Mouse (Mus musculus) urinary bladder, postnatal 36 days (tissue): ENCODE measurements around the gene Tank.
A peak's percentile ranks its signal among the peaks of the same experiment; 100 is the strongest.

Experiments used
- DNase-seq, 2 experiments: peaks; one replicate each; pipeline ENCODE4 v3.0.0; 2022; ENCODE audit warnings: low spot score in 2 of 2, mixed read lengths in 1 of 2

The Tank gene

DNA sequence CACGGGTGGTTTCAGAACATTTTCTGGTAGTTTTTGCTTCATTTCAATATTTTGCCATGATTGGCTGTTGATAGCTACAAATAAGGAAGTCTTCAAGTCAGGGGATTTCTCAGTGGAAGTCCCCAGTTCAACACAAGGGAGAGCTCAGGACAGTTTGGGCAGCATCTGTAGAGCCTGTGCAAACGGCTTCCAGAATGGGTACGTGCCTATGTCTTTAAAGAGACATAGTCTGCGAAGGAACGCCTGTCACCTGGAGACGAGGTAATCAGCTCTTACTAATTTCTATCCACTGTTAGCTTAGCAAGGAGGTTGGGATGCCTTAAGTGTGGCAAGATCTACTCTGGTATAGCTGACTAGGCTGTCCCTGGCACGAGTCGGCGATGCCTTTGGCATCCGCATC, at the start of gene Tank:
TSS of gene Tank (plus strand) at position 153 of the 400 bp plus-strand sequence.
- DNase-seq = no peak

DNA sequence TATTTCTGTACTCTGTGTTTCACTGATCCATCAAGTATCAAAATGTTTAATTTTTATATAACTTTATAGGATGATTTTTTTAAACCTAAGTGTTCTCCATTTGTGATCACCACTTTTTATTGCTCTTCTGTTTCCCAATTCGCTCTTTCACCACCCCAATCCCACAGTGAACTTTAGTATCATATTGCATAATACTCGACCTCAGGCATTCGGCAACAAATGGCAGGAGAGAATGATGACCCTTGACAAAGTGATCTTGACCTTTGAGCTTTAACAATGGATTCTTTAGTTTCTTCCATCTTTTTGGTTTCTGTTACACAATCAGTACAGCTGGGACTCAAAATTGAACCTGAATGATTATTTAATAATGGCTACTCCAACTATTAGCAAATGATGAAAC, 46.1 kb upstream of the Tank start:
- peak in 1 of 2 experiments; percentile 3 for DNase-seq

DNA sequence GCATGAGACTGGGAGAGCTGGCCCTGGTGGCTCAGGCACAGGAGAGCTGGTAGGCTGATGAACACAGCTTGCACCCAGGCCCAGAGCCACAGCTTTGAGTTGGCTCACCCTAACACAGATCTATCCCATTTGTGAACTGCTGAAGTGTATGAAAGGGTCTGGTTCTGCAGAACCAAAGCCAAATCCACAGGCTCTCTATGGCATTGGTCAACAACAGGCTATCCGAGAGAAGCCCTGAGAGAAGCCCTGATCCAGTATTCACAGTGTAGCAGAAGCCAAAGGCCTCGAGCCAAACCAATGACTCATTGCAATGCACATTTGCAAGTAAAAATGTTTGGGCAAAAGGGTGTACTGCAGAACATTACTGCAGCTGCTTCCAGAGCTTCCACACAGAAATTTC, 45.3 kb upstream of the Tank start:
- peak; percentile 39 to 79 for DNase-seq

DNA sequence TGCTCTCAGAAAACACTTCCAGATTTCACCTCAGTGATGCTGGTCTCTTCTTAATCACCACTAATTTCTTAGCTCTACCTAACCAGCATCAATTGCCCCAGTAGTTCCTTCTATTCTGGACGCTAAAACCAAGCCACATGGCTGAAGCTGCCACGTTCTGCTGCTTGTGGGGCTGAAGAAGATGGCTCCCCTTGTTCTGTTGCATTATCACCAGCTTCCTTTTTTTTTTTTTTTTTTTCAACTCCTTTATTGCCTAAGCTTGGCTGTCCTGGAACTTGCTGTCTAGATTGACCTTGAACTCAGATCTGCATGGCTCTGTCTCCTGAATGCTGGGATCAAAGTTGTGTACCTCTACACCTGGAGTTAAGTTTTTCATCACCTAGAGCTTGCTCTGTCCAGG, 41.5 kb upstream of the Tank start:
- no peak for DNase-seq

DNA sequence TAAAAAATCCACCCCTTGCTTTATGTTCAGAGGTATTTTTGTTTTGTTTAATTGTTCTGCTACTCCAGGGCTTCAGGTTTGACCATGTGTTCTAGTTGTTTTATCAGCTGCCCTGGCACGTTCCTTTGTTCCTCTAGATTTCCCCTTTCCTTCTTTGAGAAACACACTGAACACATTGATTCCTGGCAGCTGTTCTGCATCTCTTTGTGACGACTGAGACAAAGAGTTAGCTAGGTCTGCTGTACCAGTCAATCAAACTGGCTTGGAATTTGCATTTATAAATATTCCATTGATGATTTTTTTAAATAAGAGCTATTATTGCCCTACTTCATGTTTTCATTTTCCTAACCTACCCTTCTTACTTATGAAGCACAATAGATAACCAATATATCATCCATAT, 39.0 kb upstream of the Tank start:
- DNase-seq = no peak

DNA sequence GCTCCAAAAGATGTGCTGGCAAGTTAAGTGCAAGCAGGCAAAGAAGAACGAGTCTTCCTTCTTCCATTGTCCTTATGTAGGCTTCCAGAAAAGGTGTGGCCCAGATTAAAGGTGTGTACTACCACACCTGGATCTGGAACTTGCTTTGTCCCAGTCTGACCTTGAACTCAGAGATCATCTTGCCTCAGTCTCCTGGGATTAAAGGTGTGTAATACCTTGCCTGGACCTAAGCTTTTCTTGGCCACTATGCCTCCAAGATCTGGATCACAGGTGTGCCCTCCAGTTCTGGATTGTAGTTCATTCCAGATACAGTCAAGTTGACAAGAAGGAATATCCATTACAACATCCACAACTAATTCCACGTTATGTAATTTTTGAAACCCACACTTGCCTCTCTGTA, 36.0 kb upstream of the Tank start:
- no peak for DNase-seq

DNA sequence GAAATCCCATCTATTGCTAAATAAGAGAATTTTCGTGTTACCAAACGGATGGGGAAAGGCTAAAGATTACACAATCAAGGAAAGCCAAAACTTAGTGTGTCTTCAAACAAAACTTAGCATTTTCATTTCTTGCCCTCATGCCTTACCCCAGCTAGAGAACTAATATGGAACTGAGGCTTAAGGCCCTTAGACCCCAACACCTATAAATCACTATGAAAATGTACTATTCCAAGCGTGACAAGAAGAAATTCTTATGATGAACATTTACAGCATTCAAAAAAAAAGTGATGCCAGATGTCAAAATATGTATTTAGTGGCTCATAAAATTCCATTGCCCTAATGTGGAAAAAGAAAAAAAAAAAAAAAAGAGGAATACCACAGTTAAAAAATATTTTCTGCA, 32.7 kb upstream of the Tank start:
- no peak for DNase-seq

DNA sequence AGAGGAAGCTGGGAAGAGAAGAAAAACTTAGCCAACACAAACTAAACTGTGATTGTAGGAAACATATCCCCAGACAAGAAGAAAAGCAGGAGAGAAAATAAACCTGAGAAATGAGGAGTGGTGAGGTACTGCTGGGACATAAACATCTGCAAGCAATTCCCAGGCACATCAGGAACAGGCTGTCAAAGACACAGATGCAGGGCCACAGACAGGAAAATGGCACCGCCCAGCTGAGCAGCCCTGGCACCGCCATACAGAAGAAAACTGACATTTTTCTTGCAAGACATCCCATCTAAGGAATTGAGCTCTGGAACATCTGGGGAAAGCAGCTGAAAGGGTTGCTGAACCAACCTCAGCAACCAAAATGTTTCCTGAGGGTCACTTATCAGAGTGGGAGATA, 30.4 kb upstream of the Tank start:
- no peak for DNase-seq

DNA sequence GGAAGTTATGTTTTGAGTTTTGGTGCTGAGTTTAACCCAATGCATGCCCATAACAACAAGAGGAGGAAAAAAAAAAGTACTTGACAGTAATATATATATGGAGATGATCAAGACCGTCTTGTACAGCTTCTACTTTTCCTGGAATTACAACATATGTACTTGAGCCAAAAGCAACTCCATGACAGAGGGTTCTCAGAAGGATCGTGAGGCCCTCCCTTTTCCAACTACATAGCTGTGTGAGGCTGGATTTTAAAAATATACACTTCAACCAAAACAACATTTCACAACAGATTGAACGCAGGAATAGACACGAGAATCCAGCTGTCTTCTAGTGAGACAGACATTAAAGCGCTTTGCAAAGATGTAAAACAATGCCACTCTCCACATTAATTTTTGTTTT, 26.7 kb upstream of the Tank start:
- no peak for DNase-seq

DNA sequence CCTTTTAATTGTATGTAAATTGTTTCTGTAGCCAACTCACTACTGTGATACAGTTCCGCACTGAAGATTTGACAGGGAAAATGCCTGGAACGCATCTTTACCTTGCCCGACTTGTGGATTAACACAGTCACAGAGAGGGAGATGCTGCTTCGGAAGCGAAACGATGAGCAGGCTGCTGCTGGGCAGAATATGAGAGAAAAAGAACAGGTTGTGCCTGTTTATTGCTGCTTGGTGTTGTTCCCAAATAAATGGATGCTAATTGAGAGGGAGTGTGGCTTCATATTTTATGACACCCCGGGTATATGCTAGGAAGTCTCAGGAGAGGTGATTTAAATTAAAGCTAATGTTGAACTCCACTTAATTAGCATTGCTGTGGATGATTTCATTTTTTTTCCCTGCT, 23.0 kb upstream of the Tank start:
- no peak for DNase-seq

DNA sequence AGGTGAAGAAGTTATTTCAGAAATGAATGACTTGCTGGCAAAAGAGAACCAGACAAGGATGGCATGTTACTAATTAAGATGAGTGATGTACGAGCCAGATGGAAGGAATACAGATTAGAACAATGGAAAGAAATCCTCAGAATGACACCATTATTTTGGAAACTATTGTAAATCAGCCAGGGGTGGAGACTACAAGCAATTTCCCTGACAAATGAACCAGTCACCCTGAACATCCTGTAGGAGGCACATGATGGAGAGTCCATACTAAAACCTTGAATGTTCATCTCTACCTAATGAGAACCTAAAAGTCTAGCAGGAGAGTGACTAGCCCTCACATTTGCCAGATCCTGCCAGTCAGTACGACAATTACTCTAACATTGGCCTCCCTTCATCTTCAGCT, 22.6 kb upstream of the Tank start:
- DNase-seq = no peak

DNA sequence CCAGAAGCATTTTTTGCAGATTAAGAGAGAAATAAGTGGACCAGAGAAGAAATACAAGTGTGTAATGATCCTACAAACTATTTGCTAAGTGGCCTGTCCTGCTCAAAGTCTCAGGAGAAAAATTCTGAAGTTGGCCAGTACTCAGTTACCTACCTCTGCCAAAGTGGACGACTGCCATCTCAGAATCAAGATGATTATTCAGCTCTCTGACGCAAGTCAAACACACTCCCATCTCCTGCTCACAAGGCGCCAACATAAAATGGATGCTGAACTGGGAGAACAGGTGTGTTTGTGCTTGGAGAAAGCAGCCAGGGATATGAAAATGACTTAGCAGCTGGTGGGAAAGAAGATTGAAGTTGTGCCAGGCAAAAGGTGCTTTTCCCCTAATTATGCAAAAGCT, 21.7 kb upstream of the Tank start:
- peak in 1 of 2 experiments; percentile 21 for DNase-seq

DNA sequence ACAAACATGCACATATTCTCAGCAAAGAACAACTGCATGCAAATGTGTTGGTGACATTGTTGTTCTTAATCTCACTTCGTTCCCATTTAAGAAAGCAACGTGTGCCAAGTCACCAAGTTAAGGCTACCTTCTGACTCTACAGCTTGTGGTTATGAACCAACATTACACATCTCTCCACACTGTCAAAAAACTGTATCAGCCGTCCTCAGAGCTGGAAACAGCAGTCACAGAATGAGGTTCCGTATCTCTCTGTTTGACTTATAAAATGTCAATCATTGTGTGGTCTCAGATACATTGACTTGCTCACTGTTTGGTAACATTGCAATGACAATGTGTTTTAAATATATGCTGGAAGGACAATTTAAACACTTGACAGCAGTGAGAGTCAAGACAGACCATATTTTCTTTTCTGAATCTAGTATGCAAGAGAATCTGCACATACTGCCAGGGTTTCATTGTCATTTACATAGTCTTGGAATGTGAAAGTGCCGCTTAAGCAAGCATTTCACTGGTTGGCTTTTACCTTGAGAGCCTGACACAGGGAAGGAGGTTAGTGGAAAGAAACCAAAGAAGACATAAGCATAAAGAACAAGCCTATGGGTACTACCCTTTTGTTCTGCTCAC, 20.4 kb upstream of the Tank start:
- DNase-seq = no peak

DNA sequence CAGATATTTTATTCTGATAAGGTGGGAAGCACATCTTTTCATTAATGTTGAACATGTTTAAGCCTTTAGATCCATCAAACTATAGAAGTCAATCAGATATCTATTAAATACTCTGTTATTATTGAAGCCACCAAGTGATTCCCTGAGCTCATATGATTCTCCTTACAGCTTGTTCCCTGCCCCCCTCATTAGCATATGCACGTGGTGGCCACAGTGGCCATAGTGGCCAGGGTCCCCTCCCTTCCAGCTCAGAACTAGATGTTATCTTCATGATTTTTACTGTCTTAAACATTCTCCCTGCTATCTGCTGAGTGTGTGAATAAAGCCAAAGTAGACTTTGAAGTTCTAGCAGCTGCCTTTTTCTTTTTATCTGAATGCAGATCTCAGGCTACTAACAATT, 17.3 kb upstream of the Tank start:
- DNase-seq = no peak

DNA sequence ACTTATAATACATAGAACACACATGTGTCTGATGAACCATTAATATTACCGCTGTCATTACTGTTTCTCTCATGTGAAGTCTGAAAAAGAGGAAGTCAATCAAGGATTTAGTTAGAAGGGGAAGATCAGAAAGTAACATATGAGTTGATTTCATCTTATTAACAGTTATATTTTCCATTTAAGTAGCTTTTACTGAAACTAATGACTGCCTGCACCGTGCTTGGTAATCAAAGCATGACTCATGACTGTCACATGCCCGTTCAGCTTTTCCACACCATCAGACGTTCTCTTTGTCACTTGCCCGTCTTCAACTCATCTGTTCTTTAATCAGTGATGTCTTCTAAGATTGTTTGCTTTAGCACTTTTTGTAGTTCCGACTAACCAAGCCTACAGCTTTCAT, 15.2 kb upstream of the Tank start:
- DNase-seq = no peak

DNA sequence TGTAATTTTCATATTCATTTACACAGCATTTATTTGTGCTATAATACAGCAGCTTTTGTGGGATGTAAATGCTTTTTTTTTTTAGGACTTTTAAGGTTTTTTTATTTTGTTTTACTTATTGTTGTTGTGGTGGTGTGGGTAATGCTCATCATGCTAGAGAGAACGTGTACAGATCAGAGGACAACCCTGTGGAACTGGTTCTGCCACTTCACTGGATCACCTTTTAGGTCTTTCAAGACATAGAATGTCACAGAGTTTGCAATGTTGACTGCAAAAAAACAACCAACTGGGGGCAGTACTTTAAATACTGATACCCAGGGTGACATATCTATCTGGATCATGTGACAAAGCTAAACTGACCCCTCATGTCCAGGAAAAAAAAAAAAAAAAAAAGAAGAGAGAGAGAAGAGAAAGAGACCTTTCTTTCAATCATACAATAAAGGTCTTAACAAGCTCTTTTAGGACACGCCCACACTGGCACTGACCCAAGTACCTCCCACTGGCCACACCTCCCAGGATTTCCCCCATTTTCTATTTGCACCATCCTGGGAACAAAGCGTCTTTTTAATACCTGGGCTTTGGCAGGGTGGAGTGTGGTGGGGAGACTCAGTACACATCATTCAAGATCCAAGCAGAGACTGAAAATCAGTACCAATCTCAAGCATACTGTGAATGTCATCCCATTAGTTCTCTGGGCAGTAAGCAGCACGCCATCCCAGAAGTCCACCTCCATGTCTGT, 11.2 kb upstream of the Tank start:
- DNase-seq = no peak

DNA sequence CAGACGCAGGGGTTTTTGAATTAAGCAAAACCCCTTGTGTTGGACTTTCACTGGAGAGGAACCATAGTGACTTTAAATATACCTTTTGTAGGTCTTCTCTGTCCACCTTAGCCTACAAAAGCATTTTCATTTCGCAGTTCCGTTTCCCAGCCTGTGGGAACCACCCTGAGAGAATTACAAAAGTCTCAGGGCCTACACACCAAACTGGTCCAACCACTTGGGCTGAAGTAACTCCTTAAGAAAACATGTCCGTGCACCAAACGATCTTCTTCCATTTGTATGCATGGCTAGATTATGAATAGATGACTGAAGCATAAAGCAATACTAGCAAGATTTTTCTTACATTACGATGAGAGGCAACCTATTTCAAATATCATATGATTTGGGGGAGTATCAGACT, 9.2 kb upstream of the Tank start:
- DNase-seq = peak in 1 of 2 experiments; percentile 28

DNA sequence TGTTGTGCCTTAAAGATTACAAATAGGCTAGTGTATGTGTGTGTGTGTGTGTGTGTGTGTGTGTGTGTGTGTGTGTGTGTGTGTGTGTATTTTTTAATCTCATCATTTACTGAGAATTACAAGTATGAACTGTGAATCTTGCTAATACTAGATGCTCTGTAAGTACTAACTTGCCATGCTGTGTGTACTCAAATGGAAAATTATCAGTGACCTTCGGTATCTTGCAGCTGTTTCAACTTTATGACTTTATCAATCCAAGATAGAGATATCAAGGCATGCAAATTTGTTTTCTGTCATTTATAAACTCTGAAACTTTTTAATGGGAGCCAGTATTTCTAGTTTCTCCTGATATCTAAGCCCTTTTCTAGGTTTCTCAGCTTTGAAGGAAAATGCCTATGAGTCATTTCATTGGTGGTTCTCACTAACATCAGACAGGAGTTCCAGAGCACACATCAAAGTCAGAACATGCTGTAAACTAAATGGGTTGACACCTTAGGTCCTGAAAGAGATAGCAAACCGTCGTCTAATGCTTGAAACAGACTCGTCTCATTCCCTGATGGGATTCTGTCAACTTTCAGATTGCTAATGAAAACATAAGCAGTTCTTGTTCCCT, 6.9 kb upstream of the Tank start:
- DNase-seq = no peak

DNA sequence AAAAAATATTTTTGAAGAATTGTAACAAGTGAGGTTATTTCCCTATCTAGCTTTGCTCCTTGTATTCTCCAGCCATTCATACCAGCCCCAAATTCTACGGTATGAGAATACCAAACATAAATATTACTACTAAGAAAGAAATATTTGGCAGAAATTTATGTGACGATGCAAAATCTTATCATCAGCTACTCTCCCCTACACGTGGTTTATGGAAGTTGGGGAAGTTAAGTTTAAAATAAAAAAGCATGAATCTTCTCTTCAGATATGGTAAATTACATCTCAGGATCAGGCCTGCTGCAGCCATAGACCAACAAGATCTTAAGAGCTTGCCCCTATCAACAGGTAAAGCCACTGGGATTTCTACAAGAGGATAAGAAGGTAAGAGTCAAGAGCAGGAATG, 1.9 kb upstream of the Tank start:
- no peak for DNase-seq

DNA sequence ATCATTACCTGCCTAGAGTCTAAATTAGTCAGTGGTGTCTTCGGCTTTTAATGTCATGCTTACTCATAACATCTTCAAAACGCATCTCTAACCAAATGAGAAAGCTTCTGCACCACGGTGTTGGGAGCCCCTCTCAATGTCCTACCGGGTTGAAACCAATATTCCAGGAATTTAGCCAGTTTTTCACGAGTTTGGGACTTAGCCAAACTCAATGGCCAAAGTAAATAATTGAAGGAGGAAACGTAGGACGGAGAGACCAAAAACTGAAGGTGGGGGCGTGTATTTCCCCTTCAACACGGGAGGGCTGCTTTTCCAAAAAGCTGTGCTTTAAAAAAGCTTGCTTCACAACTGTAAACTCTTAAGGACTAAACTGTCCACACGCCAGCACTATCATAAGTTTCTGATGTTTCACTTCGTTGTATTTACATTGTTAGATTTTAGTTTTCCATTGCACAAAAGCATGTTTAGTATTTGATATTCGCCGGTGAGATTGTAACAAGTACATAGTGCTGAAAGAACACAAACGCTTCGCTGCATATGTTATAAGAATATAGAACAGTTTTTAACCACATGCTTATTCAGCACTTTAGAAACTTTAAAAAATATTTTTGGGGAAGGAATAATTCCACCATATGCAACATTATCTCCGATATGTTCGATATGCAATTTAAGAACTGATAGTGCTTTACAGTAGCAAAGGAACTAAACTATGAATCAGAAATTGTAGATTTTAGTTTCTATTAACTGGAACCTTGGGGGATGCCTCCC, 1.3 kb upstream of the Tank start:
- no peak for DNase-seq

DNA sequence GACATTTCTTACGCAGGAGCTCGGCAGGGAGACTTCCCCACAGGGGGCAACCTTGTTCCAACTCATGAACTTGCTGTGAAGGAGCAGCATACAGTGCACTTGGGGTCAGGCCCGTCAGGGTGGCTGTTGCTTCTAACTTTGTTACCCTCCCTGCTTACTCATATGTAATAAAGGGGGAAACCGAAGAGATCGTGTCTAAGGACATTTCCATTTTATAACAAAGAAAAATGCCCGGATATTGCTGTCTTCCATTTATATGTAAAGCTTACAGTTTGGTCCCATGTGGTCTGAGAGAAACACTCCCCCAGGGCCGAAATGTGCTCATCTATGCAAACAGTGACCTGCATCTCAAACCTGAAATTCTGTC, 706 bp upstream of the Tank start:
- no peak for DNase-seq

DNA sequence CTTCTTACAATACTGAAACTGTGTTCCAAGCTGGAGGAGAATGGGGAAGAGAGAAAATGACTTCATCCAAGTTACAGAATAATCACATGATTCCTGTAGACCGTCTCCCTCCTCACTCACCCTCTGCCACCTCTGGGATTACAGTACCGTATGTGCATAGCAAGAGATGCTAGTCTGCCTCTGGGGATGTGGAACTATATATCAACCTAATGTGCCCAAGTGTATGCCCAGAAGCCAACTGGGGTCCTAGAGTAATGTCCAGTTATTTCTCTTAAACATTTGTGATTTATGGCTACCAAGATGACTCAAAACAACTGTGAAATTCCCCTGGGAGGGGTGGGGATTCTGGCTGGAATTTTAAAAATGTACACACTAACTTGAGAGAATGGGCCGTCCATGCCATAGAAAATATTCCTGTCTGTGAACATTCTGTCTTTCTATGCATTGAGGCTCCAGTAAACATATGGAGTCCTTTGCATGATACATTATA, 1.2 kb downstream of the Tank start:
- DNase-seq = no peak

DNA sequence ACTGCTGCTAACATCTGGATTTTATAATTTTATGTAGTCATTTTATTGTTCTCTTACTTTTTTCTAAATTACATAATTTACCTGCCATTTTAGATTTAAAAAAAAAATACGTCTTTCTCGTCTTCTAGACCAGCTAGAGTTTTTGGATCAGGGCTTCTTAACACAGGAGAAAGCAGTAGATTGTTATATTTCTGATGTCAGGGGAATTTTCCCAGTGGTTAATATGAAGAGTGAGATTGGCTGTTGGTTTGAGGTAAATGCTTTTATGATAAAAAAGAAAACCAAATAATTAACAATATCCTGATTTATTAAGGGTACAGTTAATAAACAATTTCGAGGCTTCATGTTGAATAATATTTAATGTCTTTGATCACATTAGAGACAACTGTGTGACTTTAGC, 1.7 kb downstream of the Tank start:
- no peak for DNase-seq
